Mouse (Mus musculus) heart, embryonic 15.5 days (tissue): Measurements from ENCODE around the gene Snx30. TPM values are rescaled to one million over a fixed set of nuclear protein-coding genes. Genes with fewer than 3 reads are reported as not detected.
A peak's percentile ranks its signal among the peaks of the same experiment; 100 is the strongest.

Source experiments
- ATAC-seq: fragments of 200-750 bp; cut with Nextera tagmentation; replicated peaks from 2 replicates; pipeline ENCODE4 v1.8.0; 2017; ENCODE audit warnings: low read depth, moderate TSS enrichment; ENCODE audit not compliant: insufficient number of reproducible peaks, insufficient read depth, low FRiP score
- H3K27ac ChIP-seq: fragments of 300-500 bp; sonication (generic); 2 replicates; pipeline ENCODE4 v1.5.1; 2015; ENCODE audit warnings: mild to moderate bottlenecking, inconsistent platforms
- H3K27me3 ChIP-seq: fragments of 300-500 bp; sonication (generic); 2 replicates; pipeline ENCODE4 v1.6.1; 2015; ENCODE audit warnings: inconsistent platforms
- H3K36me3 ChIP-seq: fragments of 300-500 bp; sonication (generic); 2 replicates; pipeline ENCODE4 v1.6.1; 2015; ENCODE audit warnings: mild to moderate bottlenecking, inconsistent platforms
- H3K4me1 ChIP-seq: fragments of 300-500 bp; sonication (generic); replicated peaks from 2 replicates; pipeline ENCODE4 v1.6.1; 2015; ENCODE audit warnings: inconsistent platforms
- H3K4me2 ChIP-seq: fragments of 300-500 bp; sonication (generic); 2 replicates; pipeline ENCODE4 v1.6.1; 2015; ENCODE audit warnings: inconsistent platforms, mild to moderate bottlenecking, moderate library complexity
- H3K4me3 ChIP-seq: fragments of 300-500 bp; sonication (generic); 2 replicates; pipeline ENCODE4 v1.5.1; 2015; ENCODE audit warnings: mild to moderate bottlenecking, inconsistent platforms
- H3K9ac ChIP-seq: fragments of 300-500 bp; sonication (generic); 2 replicates; pipeline ENCODE4 v1.6.1; 2015; ENCODE audit warnings: mild to moderate bottlenecking, inconsistent platforms
- H3K9me3 ChIP-seq: fragments of 300-500 bp; sonication (generic); replicated peaks from 2 replicates; pipeline ENCODE4 v1.6.1; 2016; ENCODE audit warnings: inconsistent platforms
- WGBS: fragments of 180-500 bp; shearing (Covaris S2); methylation state at CpG from one replicate; pipeline ENCODE4 v1.1.7; 2015; ENCODE audit warnings: mixed read lengths; 5-methylcytosine and 5-hydroxymethylcytosine counted together
- polyA plus RNA-seq: library from polyadenylated mRNA; unstranded; fragments of >200 nt; fragmentation: Nextera tagmentation; extraction: Ambion mirVana; gene quantifications from 2 replicates; pipeline ENCODE4 v1.2.1, GENCODE M21; 2015

Gene Snx30
- polyA plus RNA-seq, 1 experiment from 2014 or later = 5.3 TPM

DNA sequence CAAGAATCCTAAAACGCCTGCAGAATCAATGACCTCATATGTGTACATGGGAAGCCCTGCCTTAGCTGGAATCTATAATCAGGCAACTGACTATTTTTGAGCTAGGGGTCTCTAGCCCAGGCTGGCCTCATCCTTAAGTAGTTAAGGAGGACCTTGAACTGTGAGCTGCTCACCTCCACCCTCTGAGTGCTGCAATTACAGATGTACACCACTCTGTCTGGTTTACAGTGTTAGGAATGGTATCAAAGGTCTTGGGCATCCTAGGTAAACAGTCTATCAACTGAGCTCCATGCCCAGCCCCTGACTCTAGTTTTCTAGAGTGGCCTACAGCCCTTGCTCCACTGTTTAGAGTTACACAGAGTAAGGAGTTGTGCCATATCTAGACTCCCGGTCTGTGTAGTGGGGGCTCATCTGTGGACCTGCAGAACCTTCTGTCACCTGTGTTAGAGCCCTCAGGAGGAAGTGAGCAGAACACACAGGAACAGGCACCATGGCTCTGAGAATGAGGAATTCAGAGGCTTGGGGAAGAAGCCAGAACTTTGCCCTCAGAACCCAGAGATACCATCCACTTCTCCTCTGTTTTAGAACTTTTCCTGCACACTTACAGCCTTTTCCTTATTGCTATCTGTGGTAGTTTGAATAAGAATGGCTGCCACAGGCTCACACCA is 9.7 kb upstream of the Snx30 start:
- H3K9ac ChIP-seq = no peak overlapping the region
- 76% methylated on average over 2 of the region's 2 CpGs for WGBS
- no peaks in the 10 kb centered on the region for H3K4me1 ChIP-seq

DNA sequence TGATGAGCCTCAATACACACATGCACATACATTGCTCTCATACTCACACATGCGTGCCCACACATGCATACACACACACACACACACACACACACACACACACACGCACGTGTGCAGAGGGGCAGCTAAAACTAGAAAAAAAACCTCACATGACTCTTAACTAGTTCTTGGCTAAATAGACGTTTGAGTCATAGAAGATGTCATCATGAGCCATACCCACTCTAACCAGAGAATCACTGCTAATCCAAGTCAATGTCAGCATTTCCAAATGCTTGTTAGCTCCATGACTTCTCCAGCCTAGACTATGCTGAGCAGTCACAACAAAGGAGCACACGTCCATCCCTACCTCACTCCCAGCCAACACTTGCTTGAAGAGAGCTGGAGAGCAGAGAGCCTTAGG is 5.5 kb upstream of the Snx30 start:
- no peak overlapping the region for H3K4me3 ChIP-seq
- no peaks in the 10 kb centered on the region for H3K27me3 ChIP-seq
- H3K9me3 ChIP-seq = no peaks in the 10 kb centered on the region
- no peak overlapping the region for H3K27ac ChIP-seq
- 78% methylated on average over 5 of the region's 5 CpGs for WGBS
- H3K36me3 ChIP-seq = no peaks in the 10 kb centered on the region
- ATAC-seq = no peak
- peaks cover 4% of the 10 kb centered on the region for H3K4me1 ChIP-seq
- no peak overlapping the region for H3K4me2 ChIP-seq
- H3K9ac ChIP-seq = no peak overlapping the region

More for the DNA sequence above, 9.7 kb upstream of the Snx30 start:
- Histone ChIP-seq H3K27me3 (no peaks in the 10 kb centered on the region), H3K9me3 (no peaks in the 10 kb centered on the region), H3K4me3 (no peak overlapping the region), H3K4me2 (no peak overlapping the region), H3K27ac (no peak overlapping the region), H3K36me3 (no peaks in the 10 kb centered on the region)
- ATAC-seq = no peak

DNA sequence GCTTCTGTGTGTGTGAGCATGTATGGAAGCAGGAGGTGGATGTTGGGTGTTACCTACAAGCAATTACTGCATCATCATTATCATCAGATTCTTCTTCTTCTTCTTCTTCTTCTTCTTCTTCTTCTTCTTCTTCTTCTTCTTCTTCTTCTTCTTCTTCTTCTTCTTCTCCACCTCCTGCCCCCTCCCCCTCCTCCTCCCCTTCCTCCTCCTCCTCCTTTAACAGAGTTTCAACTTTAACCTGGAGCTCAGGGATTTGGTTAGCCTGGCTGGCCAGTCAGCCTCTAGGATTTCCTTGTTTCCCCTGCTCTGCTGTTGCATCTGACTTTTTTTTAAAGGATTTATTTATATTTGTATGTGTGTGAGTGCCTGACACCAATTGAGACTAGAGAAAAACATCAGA is 4.2 kb upstream of the Snx30 start, which contains the start of gene Inip:
TSS of gene Inip (minus strand) at position 101 of the 400 bp plus-strand sequence.
- Histone ChIP-seq H3K4me2 (no peak within 1 kb of the TSS), H3K9me3 (no peaks in the 10 kb centered on the region), H3K27me3 (no peaks in the 10 kb centered on the region), H3K4me1 (peaks cover 5% of the 10 kb centered on the region), H3K27ac (no peak within 1 kb of the TSS), H3K9ac (no peak within 1 kb of the TSS), H3K36me3 (no peaks in the 10 kb centered on the region), H3K4me3 (no peak within 1 kb of the TSS)
- ATAC-seq = no peak

DNA sequence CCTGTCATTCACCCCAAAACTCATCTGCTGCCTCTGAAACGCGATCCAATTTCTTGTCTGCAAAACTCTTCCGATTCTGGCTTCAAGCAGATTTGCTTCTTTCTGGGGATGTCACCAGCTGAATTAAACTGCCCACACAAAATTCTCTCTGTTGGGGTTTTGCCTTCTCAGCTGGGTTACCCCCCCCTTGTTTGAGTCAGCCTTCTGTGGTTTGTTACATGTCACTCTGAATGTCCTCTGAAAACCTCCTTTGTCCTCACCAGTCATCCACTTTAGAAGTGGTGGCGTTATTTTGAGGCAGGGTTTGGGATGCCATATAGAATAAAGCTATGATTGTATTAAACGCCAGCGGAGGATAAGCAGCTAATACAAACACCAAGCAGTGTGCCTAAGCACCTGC is 3.5 kb upstream of the Snx30 start:
- Histone ChIP-seq H3K27ac (no peak overlapping the region), H3K4me2 (no peak overlapping the region), H3K4me1 (peaks cover 10% of the 10 kb centered on the region), H3K9me3 (no peaks in the 10 kb centered on the region), H3K36me3 (no peaks in the 10 kb centered on the region), H3K4me3 (no peak overlapping the region), H3K9ac (no peak overlapping the region), H3K27me3 (no peaks in the 10 kb centered on the region)
- 65% methylated on average over 6 of the region's 6 CpGs for WGBS
- ATAC-seq = no peak

DNA sequence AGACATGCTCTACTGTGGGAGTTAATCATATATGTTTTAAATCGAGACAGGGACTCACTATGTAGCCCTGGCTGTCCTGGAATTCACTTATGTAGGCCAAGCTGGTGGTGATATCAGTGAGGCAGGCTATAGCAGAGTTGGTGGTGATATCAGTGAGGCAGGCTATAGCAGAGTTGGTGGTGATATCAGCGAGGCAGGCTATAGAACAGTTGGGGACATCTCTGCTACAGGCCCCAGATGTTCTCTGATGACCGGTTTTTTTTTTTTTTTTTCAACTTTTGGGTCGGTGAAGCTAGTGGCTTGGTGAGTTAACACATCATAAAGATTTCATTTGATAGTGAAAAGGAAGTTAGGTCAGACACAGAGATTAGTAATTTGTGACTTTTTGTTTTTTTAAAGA is 2.8 kb upstream of the Snx30 start:
- H3K4me3 ChIP-seq = no peak overlapping the region
- H3K27me3 ChIP-seq = no peaks in the 10 kb centered on the region
- H3K27ac ChIP-seq = no peak overlapping the region
- H3K4me1 ChIP-seq = peaks cover 16% of the 10 kb centered on the region
- no peaks in the 10 kb centered on the region for H3K9me3 ChIP-seq
- H3K36me3 ChIP-seq = no peaks in the 10 kb centered on the region
- no peak overlapping the region for H3K4me2 ChIP-seq
- no peak overlapping the region for H3K9ac ChIP-seq
- 54% methylated on average over 4 of the region's 4 CpGs for WGBS
- ATAC-seq = no peak

DNA sequence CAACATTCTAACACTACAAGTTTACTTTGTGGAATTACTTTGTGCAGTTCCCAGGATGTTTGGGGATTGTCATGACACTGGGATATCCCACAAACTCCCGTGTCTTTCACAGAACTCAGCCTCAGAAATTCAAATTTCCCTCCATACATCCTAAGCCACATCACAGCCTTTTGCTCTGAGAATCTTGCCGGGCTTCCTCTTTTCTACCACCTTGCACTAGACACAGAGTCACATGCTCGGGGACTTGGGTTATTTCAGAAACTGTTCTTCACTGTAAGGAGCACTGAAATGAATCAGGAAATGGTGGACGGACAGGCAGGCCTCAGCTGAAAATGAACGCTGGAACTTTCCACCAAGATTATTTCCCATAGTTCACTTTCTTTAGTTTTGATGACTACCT is 2.3 kb upstream of the Snx30 start:
- H3K9me3 ChIP-seq = no peaks in the 10 kb centered on the region
- no peak overlapping the region for H3K9ac ChIP-seq
- H3K27me3 ChIP-seq = no peaks in the 10 kb centered on the region
- no peaks in the 10 kb centered on the region for H3K36me3 ChIP-seq
- no peak for ATAC-seq
- no peak overlapping the region for H3K4me3 ChIP-seq
- 74% methylated on average over 5 of the region's 5 CpGs for WGBS
- H3K27ac ChIP-seq = no peak overlapping the region
- no peak overlapping the region for H3K4me2 ChIP-seq
- H3K4me1 ChIP-seq = peaks cover 18% of the 10 kb centered on the region

DNA sequence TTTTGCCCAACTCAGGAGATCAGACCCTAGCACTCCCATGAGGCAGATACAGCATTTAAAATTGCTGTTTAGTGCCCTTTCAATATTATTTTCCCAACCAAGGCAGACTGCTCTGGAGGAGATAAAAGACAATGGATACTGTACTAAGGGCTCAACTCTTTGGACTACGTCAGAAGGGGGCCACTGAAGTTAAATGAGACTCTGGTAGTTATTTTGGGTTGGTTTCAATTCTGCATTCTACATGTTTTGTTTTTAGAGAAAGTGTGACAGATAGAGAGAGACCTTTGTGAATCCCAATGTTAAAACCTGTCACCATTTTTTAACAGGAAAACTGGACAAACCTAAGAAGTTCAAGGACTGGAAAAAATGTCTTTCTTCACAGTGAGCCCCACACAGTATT is 886 bp upstream of the Snx30 start:
- no peak for ATAC-seq
- WGBS = 67% methylated on average over 1 of the region's 1 CpGs

DNA sequence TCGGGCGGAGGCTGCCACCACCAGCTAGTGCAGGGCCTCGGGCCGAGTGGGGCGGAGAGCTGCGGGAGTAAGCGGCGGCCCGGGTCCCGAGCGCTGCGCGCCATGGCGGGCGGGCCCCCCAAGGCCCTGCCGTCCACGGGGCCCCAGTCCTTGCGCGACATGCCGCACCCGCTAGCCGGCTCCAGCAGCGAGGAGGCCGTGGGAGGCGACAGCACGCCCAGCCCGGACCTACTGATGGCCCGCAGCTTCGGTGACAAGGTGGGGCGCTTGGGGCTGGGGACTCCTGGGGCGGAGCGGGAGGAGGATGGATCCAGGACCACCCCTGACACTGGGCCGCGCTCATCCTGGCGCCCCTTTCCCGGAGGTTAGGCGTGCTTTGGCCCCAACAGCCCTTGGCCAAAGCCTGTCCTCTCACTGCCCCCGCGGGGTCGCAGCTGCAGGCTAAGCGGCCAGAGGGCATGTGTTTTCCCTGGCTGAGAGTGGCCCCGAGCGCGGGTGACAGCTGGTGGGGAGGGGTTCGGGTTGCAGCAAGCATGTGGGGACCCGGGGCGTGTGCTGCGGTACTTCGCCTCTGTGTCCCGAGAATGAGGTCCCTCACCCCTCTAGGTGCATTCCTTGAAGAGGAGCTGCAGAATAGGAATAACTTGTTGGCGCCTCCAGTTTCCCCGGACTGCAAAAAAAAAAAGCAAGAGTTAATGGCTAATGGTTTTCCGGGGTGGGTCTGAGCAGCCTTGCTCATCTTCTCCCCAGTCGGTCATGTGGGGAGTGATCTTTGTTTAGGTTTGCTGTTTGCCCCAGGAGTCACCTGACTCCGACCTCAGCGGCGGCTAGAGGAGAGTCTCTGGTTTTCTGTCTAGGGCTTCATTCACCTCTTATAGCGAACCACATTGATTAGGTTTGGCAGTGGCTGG is 583 bp downstream of the Snx30 start:
- Histone ChIP-seq H3K27me3 (no peaks in the 10 kb centered on the region), H3K4me3 (peak overlapping the region; percentile 95), H3K27ac (peak overlapping the region; percentile 85), H3K36me3 (no peaks in the 10 kb centered on the region), H3K4me2 (peak overlapping the region; percentile 94), H3K9ac (peak overlapping the region; percentile 86), H3K4me1 (peaks cover 21% of the 10 kb centered on the region), H3K9me3 (no peaks in the 10 kb centered on the region)
- ATAC-seq = peak; percentile 56
- WGBS = under 1% methylated on average over 52 of the region's 58 CpGs

More for the DNA sequence above, 886 bp upstream of the Snx30 start:
- no peaks in the 10 kb centered on the region for H3K36me3 ChIP-seq
- H3K27me3 ChIP-seq = no peaks in the 10 kb centered on the region
- peak overlapping the region; percentile 94 for H3K4me2 ChIP-seq
- H3K9ac ChIP-seq = peak overlapping the region; percentile 86
- peak overlapping the region; percentile 95 for H3K4me3 ChIP-seq
- peak overlapping the region; percentile 85 for H3K27ac ChIP-seq
- H3K9me3 ChIP-seq = no peaks in the 10 kb centered on the region
- H3K4me1 ChIP-seq = peaks cover 21% of the 10 kb centered on the region

DNA sequence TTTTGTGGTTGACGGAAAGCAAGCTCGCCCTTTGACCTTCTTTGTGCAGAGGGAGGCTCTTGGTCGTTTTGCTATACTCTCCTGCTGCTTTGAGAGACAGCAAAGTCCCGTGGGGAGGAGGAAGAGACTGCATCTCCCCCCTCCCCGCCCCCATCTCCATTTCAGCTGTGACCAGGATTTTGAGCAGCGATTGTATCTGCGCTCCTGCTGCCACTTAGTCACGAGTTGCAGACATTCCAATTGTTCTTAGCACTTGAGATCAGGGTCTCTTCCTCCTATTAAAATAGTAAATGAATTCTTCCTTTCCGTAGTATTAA is 1.2 kb downstream of the Snx30 start:
- ATAC-seq = no peak
- Histone ChIP-seq H3K9ac (peak overlapping the region; percentile 86), H3K4me2 (peak overlapping the region; percentile 94), H3K27me3 (no peaks in the 10 kb centered on the region), H3K36me3 (no peaks in the 10 kb centered on the region), H3K9me3 (no peaks in the 10 kb centered on the region), H3K4me3 (peak overlapping the region; percentile 95), H3K27ac (peak overlapping the region; percentile 85), H3K4me1 (peaks cover 21% of the 10 kb centered on the region)
- WGBS = 3% methylated on average over 9 of the region's 9 CpGs

DNA sequence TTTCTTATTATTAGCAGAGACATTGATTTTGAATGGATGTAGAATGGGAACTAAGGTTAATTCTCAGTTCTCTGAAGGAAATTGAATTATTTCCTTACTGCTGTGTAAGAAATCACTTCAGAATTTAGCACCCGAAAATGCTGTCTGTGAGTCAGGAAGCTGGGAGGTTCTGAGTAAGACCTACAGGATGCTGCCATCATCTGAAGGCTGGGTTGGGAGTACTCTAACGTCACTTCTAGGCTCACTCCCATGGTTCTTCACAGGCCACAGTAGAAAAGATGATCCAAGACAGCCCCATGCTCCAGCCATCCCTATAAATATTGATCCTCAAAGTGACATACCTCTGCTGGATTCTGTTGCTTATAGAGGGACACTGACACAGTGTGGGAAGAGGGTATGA is 1.9 kb downstream of the Snx30 start:
- WGBS = 63% methylated on average over 2 of the region's 2 CpGs
- Histone ChIP-seq H3K4me1 (peaks cover 21% of the 10 kb centered on the region), H3K9me3 (no peaks in the 10 kb centered on the region), H3K27ac (no peak overlapping the region), H3K4me3 (peak overlapping the region; percentile 95), H3K36me3 (no peaks in the 10 kb centered on the region), H3K27me3 (no peaks in the 10 kb centered on the region), H3K9ac (no peak overlapping the region), H3K4me2 (peak overlapping the region; percentile 94)
- ATAC-seq = no peak

DNA sequence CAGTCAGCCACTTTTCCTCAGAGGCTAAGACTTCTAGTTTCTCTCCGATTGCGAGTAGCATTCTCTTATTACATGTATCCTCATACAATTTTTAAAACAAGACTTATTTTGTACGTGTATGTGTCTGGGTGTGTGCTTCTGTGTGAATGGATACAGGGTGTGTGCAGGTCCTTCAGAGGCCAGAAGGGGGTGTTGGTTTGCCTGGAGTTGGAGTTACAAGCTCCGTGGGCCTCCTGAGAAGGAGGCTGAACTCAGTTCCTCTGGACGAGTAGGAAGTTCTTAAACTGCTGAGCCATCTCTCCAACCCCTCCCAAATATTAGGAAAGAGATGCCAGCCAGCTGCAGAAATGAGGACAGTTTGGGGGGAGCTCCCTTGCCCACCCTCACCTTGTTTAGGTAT is 2.8 kb downstream of the Snx30 start:
- Histone ChIP-seq H3K4me2 (no peak overlapping the region), H3K27ac (no peak overlapping the region), H3K9me3 (no peaks in the 10 kb centered on the region), H3K27me3 (no peaks in the 10 kb centered on the region), H3K4me3 (no peak overlapping the region), H3K9ac (no peak overlapping the region), H3K4me1 (peaks cover 21% of the 10 kb centered on the region), H3K36me3 (no peaks in the 10 kb centered on the region)
- no peak for ATAC-seq
- WGBS = 74% methylated on average over 5 of the region's 5 CpGs
